Mouse (Mus musculus) right cerebral cortex, adult 18-20 months (tissue): ENCODE measurements at regions not wholly inside any gene's neighbourhood (a gene's known extent, or its start where the extent isn't known, plus 50 kb on each side); places are given as distances from the start of the nearest gene placed in this dataset.

ENCODE experiments used
- DNase-seq: peaks from one replicate; pipeline ENCODE4 v3.0.0; 2022; ENCODE audit warnings: mixed read lengths

DNA sequence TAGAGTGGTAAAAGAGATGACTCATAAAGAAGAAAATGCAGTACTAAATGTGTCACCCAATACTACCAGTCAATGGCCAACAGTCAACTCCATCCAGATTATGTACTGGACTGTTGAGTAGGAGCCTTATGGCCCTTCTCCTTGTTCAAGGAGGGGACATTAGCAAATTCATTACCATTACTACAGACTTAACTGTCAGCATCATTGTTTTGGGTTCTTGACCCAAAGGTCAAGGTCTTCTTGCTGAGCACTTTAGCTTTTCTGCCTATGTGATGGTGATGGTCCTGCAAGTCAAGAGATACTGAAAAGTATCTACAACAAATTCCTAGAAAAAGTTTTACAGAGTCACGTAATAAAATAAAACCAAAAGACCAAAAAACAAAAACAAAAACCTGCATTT lies 1251.4 kb downstream of the Gm37988 start:
- DNase-seq, result no peak

GRCm38 (mm10) chr1:6076543-6076942 lies 1268.9 kb downstream of the Gm37988 start:
- DNase-seq, result no peak

DNA sequence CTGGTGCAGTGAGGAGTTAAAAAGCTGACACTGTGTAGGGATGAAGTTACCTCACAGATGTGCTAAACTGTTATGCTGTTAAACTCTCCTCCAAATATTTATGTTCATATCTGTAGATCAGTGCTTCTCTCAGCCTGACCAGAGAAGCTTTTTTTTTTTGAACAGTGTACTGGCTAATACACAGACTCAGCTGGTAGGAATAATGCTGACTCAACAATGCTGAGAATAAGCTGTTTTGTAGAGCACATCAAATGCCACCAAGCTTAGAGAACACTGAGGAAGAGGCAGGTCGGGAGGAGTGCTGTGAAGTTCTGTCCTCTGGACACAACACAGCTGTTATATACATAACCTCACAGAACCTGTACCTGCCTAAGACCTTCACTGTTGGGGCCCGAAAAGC lies 1274.2 kb downstream of the Gm37988 start:
- DNase-seq, result no peak

GRCm38 (mm10) chr1:6094162-6094934 lies 1286.7 kb downstream of the Gm37988 start:
- no peak for DNase-seq

DNA sequence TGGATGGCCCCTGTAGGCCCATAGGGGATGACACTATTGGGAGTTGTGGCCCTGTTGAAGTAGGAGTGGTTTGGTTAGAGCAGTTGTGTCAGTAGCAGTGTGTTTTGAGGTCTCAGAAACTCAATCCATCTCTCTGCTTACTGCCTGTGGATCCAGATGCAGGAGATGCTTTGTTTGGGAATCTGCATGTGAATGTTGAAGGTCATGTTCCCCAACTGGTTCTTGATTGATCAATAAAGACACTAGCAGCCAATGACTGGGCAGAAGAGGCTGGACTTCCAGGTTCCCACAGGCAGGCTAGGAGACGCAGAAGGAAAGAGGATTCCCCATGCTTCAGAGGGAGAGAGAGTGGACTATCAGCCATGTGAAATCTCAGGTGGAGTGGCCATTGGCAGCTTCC lies 1309.9 kb downstream of the Gm37988 start:
- no peak for DNase-seq

- peak; percentile 18 for DNase-seq
Measured at GRCm38 (mm10) chr1:6135066-6135465, 1327.4 kb downstream of the Gm37988 start.

GRCm38 (mm10) chr1:6140245-6140644 lies 1332.6 kb downstream of the Gm37988 start:
- no peak for DNase-seq

DNA sequence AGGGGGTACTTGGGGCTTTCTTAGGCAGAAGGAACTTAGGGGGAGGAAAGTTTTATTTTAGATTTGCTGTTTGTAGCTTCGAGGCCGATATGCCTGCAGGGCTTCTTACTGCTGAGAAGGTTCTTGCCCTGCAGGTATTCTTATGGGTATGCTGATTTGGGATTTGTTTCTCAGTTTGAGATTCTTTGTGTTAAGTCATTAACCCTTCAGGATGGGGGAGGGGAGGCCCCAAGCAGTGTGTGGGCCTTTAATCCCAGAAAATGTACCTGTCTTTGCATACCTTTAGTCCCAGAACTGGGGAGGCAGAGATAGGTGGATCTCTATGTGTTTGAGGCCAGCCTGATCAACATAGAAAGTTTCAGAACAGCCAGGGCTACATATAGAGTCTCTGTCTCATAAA lies 1335.1 kb downstream of the Gm37988 start:
- no peak for DNase-seq

- no peak for DNase-seq
Measured at GRCm38 (mm10) chr1:6143891-6144290, 1336.2 kb downstream of the Gm37988 start.

- peak; percentile 10 for DNase-seq
Measured at GRCm38 (mm10) chr1:6152436-6152835, 1344.7 kb downstream of the Gm37988 start.
